Mouse (Mus musculus) lung, postnatal 0 days (tissue): ENCODE results near the gene 2310061I04Rik. TPM values are rescaled to one million over a fixed set of nuclear protein-coding genes. Genes with fewer than 3 reads are reported as not detected.

ENCODE experiments used
- ATAC-seq: fragments of 200-750 bp; cut with Nextera tagmentation; 2 replicates; pipeline ENCODE4 v1.8.0; 2017; ENCODE audit warnings: moderate library complexity
- DNase-seq: peaks from one replicate; pipeline ENCODE4 v3.0.0-alpha.2; 2016; ENCODE audit warnings: low spot score
- H3K27ac ChIP-seq: fragments of 300-500 bp; sonication (generic); 2 replicates; pipeline ENCODE4 v1.5.1; 2014; ENCODE audit warnings: antibody characterized with exemption, mild to moderate bottlenecking, low read length, mixed read lengths
- H3K27me3 ChIP-seq: fragments of 300-500 bp; sonication (generic); replicated peaks from 2 replicates; pipeline ENCODE4 v1.6.1; 2014; ENCODE audit warnings: low read length, mixed read lengths; ENCODE audit not compliant: insufficient read depth
- H3K36me3 ChIP-seq: fragments of 300-500 bp; sonication (generic); 2 replicates; pipeline ENCODE4 v1.6.1; 2014; ENCODE audit warnings: low read length, mixed read lengths; ENCODE audit not compliant: insufficient read depth
- H3K4me1 ChIP-seq: fragments of 300-500 bp; sonication (generic); 2 replicates; pipeline ENCODE4 v1.6.1; 2014; ENCODE audit warnings: antibody characterized with exemption, low read depth, low read length, mixed read lengths; ENCODE audit not compliant: insufficient read depth
- H3K4me2 ChIP-seq: fragments of 300-500 bp; sonication (generic); replicated peaks from 2 replicates; pipeline ENCODE4 v1.6.1; 2014; ENCODE audit warnings: low read depth, mild to moderate bottlenecking, low read length, moderate library complexity, mixed read lengths
- H3K4me3 ChIP-seq: fragments of 300-500 bp; sonication (generic); 2 replicates; pipeline ENCODE4 v1.5.1; 2014; ENCODE audit warnings: low read depth, low read length
- H3K9ac ChIP-seq: fragments of 300-500 bp; sonication (generic); replicated peaks from 2 replicates; pipeline ENCODE4 v1.6.1; 2014; ENCODE audit warnings: low read depth, mild to moderate bottlenecking
- H3K9me3 ChIP-seq: fragments of 300-500 bp; sonication (generic); 2 replicates; pipeline ENCODE4 v1.6.1; 2016; ENCODE audit warnings: low read length, mixed read lengths
- CTCF ChIP-seq: IDR thresholded peaks from 2 replicates; pipeline ENCODE4 v1.5.1; 2016; ENCODE audit warnings: antibody characterized with exemption, mild to moderate bottlenecking
- EP300 ChIP-seq: IDR thresholded peaks from 2 replicates; pipeline ENCODE4 v1.6.1; 2016; ENCODE audit warnings: antibody characterized with exemption, mild to moderate bottlenecking, control low read depth
- WGBS: fragments of 180-500 bp; shearing (Covaris S2); extraction: QIAGEN DNeasy Blood & Tissue Kit; methylation state at CpG from one replicate; pipeline ENCODE4 v1.1.7; 2014; 5-methylcytosine and 5-hydroxymethylcytosine counted together
- polyA plus RNA-seq: library from polyadenylated mRNA; unstranded; fragments of >200 nt; fragmentation: Nextera tagmentation; extraction: Ambion mirVana; gene quantifications from 2 replicates; pipeline ENCODE4 v1.2.1, GENCODE M21; 2015

2310061I04Rik gene
- polyA plus RNA-seq, 1 experiment from 2014 or later: 18.5 TPM

DNA sequence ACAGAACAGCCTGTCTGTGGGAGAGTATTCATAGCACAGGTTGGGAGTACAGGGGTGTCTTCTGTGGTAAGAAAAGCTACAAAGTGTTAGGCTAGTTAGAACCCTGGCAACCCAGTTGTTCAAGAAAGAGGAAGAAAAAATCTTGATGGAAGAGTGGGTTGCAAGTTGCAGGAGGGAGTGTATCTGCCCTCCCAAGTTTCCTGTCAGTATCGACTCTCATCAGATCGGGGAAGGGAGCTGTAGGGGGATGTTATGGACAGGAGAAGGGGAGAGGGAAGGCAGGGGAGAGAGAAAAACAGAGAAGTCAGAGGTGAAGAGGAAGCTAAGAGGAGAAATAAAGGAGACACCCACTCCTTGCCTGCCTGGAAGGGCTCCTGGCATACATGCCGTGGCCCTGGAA lies 3.4 kb upstream of the 2310061I04Rik start:
- Histone ChIP-seq H3K27me3 (no peaks in the 10 kb centered on the region), H3K4me1 (peaks cover 4% of the 10 kb centered on the region; the same call in 1 of the 2 replicates), H3K4me2 (no peak overlapping the region), H3K9me3 (no peaks in the 10 kb centered on the region), H3K4me3 (no peak overlapping the region), H3K36me3 (no peaks in the 10 kb centered on the region), H3K9ac (no peak overlapping the region), H3K27ac (no peak overlapping the region)
- ATAC-seq (no peak), DNase-seq (no peak)
- 74% methylated on average over 3 of the region's 3 CpGs for WGBS
- TF ChIP-seq CTCF (no peak), EP300 (no peak)

DNA sequence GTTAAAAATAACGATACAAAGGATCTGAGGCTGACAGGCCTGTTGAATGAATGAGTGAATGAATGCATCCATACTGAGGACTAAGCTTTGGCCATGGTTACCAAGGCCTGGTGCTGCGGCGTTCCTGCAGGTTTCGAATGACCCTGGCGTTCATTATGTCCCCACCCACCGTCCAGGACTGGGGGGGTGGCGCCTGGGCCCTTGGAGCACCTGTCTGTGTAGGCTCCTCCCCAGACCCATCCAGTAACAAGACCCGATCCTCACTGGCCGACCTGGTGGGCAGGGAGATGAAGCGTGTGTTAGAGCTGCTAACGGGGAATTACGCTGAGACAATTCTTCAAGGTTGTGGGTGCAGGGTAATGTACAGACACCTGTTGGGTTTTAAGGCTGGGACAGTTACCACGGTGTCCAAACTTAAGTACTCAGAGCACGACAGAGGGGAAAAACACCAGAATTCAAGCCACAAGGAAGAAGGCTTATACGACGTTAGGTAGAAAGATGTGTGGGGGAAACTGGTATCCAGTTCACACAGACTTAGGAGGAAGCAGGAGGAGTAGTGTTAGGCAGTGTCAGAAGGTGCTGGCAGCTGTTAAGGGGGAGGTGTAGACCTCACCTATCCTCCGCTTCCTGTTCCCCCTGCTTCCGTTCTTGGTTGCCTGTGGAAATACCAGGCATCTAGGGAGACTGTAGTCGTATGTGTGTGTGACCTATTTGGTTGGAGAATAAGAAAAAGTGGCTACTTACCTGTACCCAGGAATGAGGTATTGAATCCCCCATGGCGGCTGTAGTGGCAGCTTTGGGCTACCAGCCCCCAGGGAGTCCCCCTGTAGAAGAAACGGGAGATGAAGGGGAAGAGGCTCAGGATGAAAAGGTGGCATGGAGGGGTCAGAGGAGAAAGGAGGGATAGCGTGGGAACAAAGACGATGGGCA lies 678 bp upstream of the 2310061I04Rik start:
- no peak for DNase-seq
- no peaks in the 10 kb centered on the region for H3K9me3 ChIP-seq
- H3K4me1 ChIP-seq: peaks cover 4% of the 10 kb centered on the region; the same call in 1 of the 2 replicates
- no peak overlapping the region for H3K9ac ChIP-seq
- peak; percentile 26; the same call in 1 of the 2 replicates for ATAC-seq
- WGBS: 38% methylated on average over 23 of the region's 23 CpGs
- H3K4me3 ChIP-seq: no peak overlapping the region
- H3K27me3 ChIP-seq: no peaks in the 10 kb centered on the region
- TF ChIP-seq CTCF: no peak
- TF ChIP-seq EP300: no peak
- peak overlapping the region; percentile 97; the same call in 1 of the 2 replicates for H3K4me2 ChIP-seq
- peaks cover 6% of the 10 kb centered on the region for H3K36me3 ChIP-seq
- no peak overlapping the region for H3K27ac ChIP-seq

DNA sequence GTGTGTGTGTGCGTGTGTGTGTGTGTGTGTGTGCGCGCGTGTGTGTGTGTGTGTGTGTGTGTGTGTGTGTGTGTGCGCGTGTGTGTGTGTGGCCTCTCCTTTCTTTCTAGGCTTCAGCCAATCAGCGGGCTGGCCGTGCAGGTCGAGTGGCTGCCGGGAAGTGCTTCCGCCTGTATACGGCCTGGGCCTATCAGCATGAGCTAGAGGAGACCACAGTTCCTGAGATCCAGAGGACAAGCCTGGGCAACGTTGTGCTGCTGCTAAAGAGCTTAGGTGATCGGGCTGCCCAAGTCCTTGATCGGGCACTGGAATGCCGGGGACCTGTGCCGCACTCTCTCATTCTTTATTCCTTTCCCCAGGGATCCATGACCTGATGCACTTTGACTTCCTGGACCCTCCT lies 9.5 kb downstream of the 2310061I04Rik start:
- no peak for DNase-seq
- Histone ChIP-seq H3K36me3 (peaks cover 58% of the 10 kb centered on the region), H3K4me3 (no peak overlapping the region), H3K4me1 (no peaks in the 10 kb centered on the region), H3K27ac (no peak overlapping the region), H3K9ac (no peak overlapping the region), H3K9me3 (no peaks in the 10 kb centered on the region), H3K4me2 (no peak overlapping the region), H3K27me3 (no peaks in the 10 kb centered on the region)
- 75% methylated on average over 12 of the region's 17 CpGs for WGBS
- no peak for ATAC-seq
- TF ChIP-seq EP300 (no peak), CTCF (no peak)

DNA sequence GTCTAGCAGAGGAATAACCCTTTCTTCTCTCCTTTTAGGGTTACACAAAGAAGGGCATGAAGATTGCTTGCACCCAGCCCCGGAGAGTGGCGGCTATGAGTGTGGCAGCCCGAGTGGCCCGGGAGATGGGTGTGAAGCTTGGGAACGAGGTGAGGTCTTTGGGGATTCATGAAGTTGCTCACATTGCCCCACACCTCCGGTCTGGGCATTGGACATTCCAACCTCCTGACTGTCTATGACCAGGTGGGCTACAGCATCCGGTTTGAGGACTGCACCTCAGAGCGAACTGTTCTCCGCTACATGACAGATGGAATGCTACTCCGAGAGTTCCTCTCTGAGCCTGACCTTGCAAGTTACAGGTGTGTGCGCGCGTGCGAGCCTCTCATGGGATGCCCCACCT lies 13.5 kb downstream of the 2310061I04Rik start:
- no peak for DNase-seq
- Histone ChIP-seq H3K36me3 (peaks cover 41% of the 10 kb centered on the region), H3K4me2 (no peak overlapping the region), H3K9me3 (no peaks in the 10 kb centered on the region), H3K27me3 (no peaks in the 10 kb centered on the region), H3K4me1 (peaks cover 4% of the 10 kb centered on the region), H3K9ac (no peak overlapping the region), H3K27ac (no peak overlapping the region), H3K4me3 (no peak overlapping the region)
- TF ChIP-seq EP300 (no peak), CTCF (no peak)
- no peak for ATAC-seq
- WGBS: 95% methylated on average over 14 of the region's 14 CpGs

DNA sequence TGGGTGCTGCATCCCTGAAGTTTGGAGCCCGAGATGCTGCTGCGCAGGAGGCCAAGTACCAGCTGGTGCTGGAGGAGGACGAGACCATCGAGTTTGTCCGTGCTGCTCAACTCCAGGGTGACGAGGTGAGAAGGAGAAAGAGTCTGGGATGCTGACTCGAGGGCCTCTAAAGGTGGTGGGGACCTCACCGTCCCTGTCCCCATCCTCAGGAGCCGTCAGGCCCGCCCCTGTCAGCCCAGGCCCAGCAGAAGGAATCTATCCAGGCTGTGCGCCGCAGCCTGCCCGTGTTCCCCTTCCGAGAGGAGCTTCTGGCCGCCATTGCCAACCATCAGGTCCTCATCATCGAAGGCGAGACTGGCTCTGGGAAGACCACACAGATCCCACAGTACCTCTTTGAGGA lies 14.3 kb downstream of the 2310061I04Rik start:
- DNase-seq (no peak), ATAC-seq (no peak)
- no peak overlapping the region for H3K27ac ChIP-seq
- H3K4me2 ChIP-seq: no peak overlapping the region
- H3K4me1 ChIP-seq: peaks cover 4% of the 10 kb centered on the region
- H3K9ac ChIP-seq: no peak overlapping the region
- 93% methylated on average over 17 of the region's 17 CpGs for WGBS
- no peaks in the 10 kb centered on the region for H3K27me3 ChIP-seq
- H3K4me3 ChIP-seq: no peak overlapping the region
- H3K9me3 ChIP-seq: no peaks in the 10 kb centered on the region
- peaks cover 35% of the 10 kb centered on the region for H3K36me3 ChIP-seq
- no peak for TF ChIP-seq EP300
- no peak for TF ChIP-seq CTCF

DNA sequence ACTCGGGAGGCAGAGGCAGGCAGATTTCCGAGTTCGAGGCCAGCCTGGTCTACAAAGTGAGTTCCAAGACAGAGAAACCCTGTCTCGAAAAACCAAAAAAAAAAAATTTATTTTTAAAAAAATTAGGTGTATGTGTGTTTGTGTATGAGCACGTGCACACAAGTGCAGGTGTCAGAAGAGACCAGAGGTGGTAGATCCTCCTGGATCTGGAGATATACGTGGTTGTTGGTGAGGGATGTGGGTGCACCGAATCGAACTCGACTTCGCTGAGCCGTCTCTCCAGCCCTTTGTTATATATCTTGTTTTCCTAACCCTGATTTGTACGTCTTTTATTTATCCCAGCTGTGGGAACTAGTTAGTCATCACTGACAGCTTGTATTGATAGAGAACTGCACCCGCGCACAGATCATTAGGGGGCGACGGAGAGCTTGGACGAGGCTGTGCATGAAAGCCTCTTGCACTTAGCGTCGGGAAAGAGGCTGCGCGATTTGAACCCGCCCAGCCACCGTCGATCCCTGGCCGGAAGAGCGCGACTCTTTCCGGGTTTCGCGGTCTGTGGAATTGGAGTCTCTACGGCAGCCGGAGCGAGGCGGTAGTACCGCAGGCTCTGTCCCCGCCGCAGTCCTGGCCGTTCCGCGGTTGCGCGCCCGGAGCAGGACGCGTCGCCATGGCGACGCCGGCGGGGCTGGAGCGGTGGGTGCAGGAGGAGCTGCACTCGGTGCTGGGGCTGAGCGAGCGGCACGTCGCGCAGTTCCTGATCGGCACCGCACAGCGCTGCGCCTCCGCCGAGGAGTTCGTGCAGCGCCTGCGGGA lies 17.8 kb downstream of the 2310061I04Rik start, which contains the start of gene Dhx16:
Gene Dhx16, plus strand, starts transcription at position 575 of the 813 bp plus-strand sequence.
- peak; percentile 93 for ATAC-seq
- peaks cover 18% of the 10 kb centered on the region for H3K36me3 ChIP-seq
- TF ChIP-seq EP300 (peak; percentile 66), CTCF (peak; percentile 88)

More for the DNA sequence above, 17.8 kb downstream of the 2310061I04Rik start, which contains the start of gene Dhx16:
- Histone ChIP-seq H3K9me3 (no peaks in the 10 kb centered on the region), H3K4me1 (peaks cover 4% of the 10 kb centered on the region), H3K27me3 (no peaks in the 10 kb centered on the region), H3K4me3 (peak within 1 kb of the TSS; percentile 86), H3K4me2 (peak within 1 kb of the TSS; percentile 63), H3K9ac (peak within 1 kb of the TSS; percentile 58), H3K27ac (peak within 1 kb of the TSS; percentile 65)
- DNase-seq: peak; percentile 97
- WGBS: 5% methylated on average over 66 of the region's 66 CpGs
